Mouse (Mus musculus): ENCODE measurements around the gene Krtap10-10. TPM values are rescaled to one million over a fixed set of nuclear protein-coding genes. Genes with fewer than 3 reads are reported as not detected.

Gene Krtap10-10
- polyA plus RNA-seq, 1 experiment from 2014 or later: not detected

- Histone ChIP-seq H3K9me3 (ENCODE audit: low read length) (no peaks in the 10 kb centered on the region), H3K36me3 (ENCODE audit: insufficient read depth, low read length) (no peaks in the 10 kb centered on the region), H3K9ac (replicated peaks; ENCODE audit: low read length) (no peak overlapping the region), H3K27me3 (ENCODE audit: insufficient read depth, low read length) (no peaks in the 10 kb centered on the region), H3K27ac (ENCODE audit: low read length) (no peak overlapping the region), H3K4me1 (ENCODE audit: insufficient read depth, low read length) (no peaks in the 10 kb centered on the region), H3K4me2 (replicated peaks; ENCODE audit: low read depth, low read length) (no peak overlapping the region), H3K4me3 (ENCODE audit: low read length) (no peak overlapping the region)
- ATAC-seq (ENCODE audit: low FRiP score, low TSS enrichment): no peak
- whole genome bisulfite sequencing: 41% methylated on average over 5 of the region's 5 CpGs
Observed at GRCm38 (mm10) chr10:77815514-77815913, 20.2 kb upstream of the Krtap10-10 start.

- Histone ChIP-seq H3K4me1 (ENCODE audit: insufficient read depth, low read length) (no peaks in the 10 kb centered on the region), H3K4me3 (ENCODE audit: low read length) (no peak overlapping the region), H3K9me3 (ENCODE audit: low read length) (no peaks in the 10 kb centered on the region), H3K36me3 (ENCODE audit: insufficient read depth, low read length) (no peaks in the 10 kb centered on the region), H3K4me2 (replicated peaks; ENCODE audit: low read depth, low read length) (no peak overlapping the region), H3K27me3 (ENCODE audit: insufficient read depth, low read length) (no peaks in the 10 kb centered on the region), H3K9ac (replicated peaks; ENCODE audit: low read length) (no peak overlapping the region), H3K27ac (ENCODE audit: low read length) (no peak overlapping the region)
- ATAC-seq (ENCODE audit: low FRiP score, low TSS enrichment): no peak
- WGBS: 98% methylated on average over 4 of the region's 4 CpGs
Observed at GRCm38 (mm10) chr10:77818523-77818922, 17.2 kb upstream of the Krtap10-10 start.

GRCm38 (mm10) chr10:77819203-77819602 is 16.5 kb upstream of the Krtap10-10 start:
- Histone ChIP-seq H3K36me3 (ENCODE audit: insufficient read depth, low read length) (no peaks in the 10 kb centered on the region), H3K4me2 (replicated peaks; ENCODE audit: low read depth, low read length) (no peak overlapping the region), H3K4me3 (ENCODE audit: low read length) (no peak overlapping the region), H3K9ac (replicated peaks; ENCODE audit: low read length) (no peak overlapping the region), H3K27me3 (ENCODE audit: insufficient read depth, low read length) (no peaks in the 10 kb centered on the region), H3K4me1 (ENCODE audit: insufficient read depth, low read length) (no peaks in the 10 kb centered on the region), H3K27ac (ENCODE audit: low read length) (no peak overlapping the region), H3K9me3 (ENCODE audit: low read length) (no peaks in the 10 kb centered on the region)
- WGBS: 38% methylated on average over 4 of the region's 4 CpGs
- ATAC-seq (ENCODE audit: low FRiP score, low TSS enrichment): no peak

- no peaks in the 10 kb centered on the region for H3K9me3 ChIP-seq (ENCODE audit: low read length)
- no peak within 1 kb of the TSS for H3K4me3 ChIP-seq (ENCODE audit: low read length)
- H3K4me1 ChIP-seq (ENCODE audit: insufficient read depth, low read length): no peaks in the 10 kb centered on the region
- H3K9ac ChIP-seq (replicated peaks; ENCODE audit: low read length): no peak within 1 kb of the TSS
- no peak within 1 kb of the TSS for H3K4me2 ChIP-seq (replicated peaks; ENCODE audit: low read depth, low read length)
- no peak for ATAC-seq (ENCODE audit: low FRiP score, low TSS enrichment)
- no peaks in the 10 kb centered on the region for H3K36me3 ChIP-seq (ENCODE audit: insufficient read depth, low read length)
- 69% methylated on average over 6 of the region's 6 CpGs for WGBS
- H3K27ac ChIP-seq (ENCODE audit: low read length): no peak within 1 kb of the TSS
- no peaks in the 10 kb centered on the region for H3K27me3 ChIP-seq (ENCODE audit: insufficient read depth, low read length)
Observed at GRCm38 (mm10) chr10:77826951-77827350, 8.8 kb upstream of the Krtap10-10 start, which contains the start of gene Krtap10-4. Krtap10-4 (minus strand) TSS chr10:77827095.

GRCm38 (mm10) chr10:77839006-77839405 is 3.3 kb downstream of the Krtap10-10 start:
- Histone ChIP-seq H3K9ac (replicated peaks; ENCODE audit: low read length) (no peak overlapping the region), H3K9me3 (ENCODE audit: low read length) (peaks cover 6% of the 10 kb centered on the region; the same call in 1 of the 2 replicates), H3K27me3 (ENCODE audit: insufficient read depth, low read length) (no peaks in the 10 kb centered on the region), H3K4me2 (replicated peaks; ENCODE audit: low read depth, low read length) (no peak overlapping the region), H3K4me1 (ENCODE audit: insufficient read depth, low read length) (no peaks in the 10 kb centered on the region), H3K4me3 (ENCODE audit: low read length) (no peak overlapping the region), H3K27ac (ENCODE audit: low read length) (no peak overlapping the region), H3K36me3 (ENCODE audit: insufficient read depth, low read length) (no peaks in the 10 kb centered on the region)
- ATAC-seq (ENCODE audit: low FRiP score, low TSS enrichment): no peak
- 71% methylated on average over 6 of the region's 6 CpGs for WGBS

- peaks cover 14% of the 10 kb centered on the region; the same call in 1 of the 2 replicates for H3K9me3 ChIP-seq (ENCODE audit: low read length)
- ATAC-seq (ENCODE audit: low FRiP score, low TSS enrichment): no peak
- H3K4me1 ChIP-seq (ENCODE audit: insufficient read depth, low read length): no peaks in the 10 kb centered on the region
- H3K36me3 ChIP-seq (ENCODE audit: insufficient read depth, low read length): no peaks in the 10 kb centered on the region
- H3K4me3 ChIP-seq (ENCODE audit: low read length): no peak within 1 kb of the TSS
- no peak within 1 kb of the TSS for H3K27ac ChIP-seq (ENCODE audit: low read length)
- WGBS: 71% methylated on average over 2 of the region's 3 CpGs
- H3K9ac ChIP-seq (replicated peaks; ENCODE audit: low read length): no peak within 1 kb of the TSS
- H3K27me3 ChIP-seq (ENCODE audit: insufficient read depth, low read length): no peaks in the 10 kb centered on the region
- no peak within 1 kb of the TSS for H3K4me2 ChIP-seq (replicated peaks; ENCODE audit: low read depth, low read length)
Observed at GRCm38 (mm10) chr10:77846503-77846902, 10.8 kb downstream of the Krtap10-10 start, which contains the start of gene Gm36176. Gm36176 (plus strand) TSS chr10:77846803.

- no peaks in the 10 kb centered on the region for H3K36me3 ChIP-seq (ENCODE audit: insufficient read depth, low read length)
- no peak overlapping the region for H3K9ac ChIP-seq (replicated peaks; ENCODE audit: low read length)
- no peaks in the 10 kb centered on the region for H3K27me3 ChIP-seq (ENCODE audit: insufficient read depth, low read length)
- no peak overlapping the region for H3K4me3 ChIP-seq (ENCODE audit: low read length)
- H3K4me1 ChIP-seq (ENCODE audit: insufficient read depth, low read length): no peaks in the 10 kb centered on the region
- H3K9me3 ChIP-seq (ENCODE audit: low read length): peaks cover 14% of the 10 kb centered on the region; the same call in 1 of the 2 replicates
- H3K27ac ChIP-seq (ENCODE audit: low read length): no peak overlapping the region
- ATAC-seq (ENCODE audit: low FRiP score, low TSS enrichment): no peak
- 26% methylated on average over 2 of the region's 2 CpGs for WGBS
- no peak overlapping the region for H3K4me2 ChIP-seq (replicated peaks; ENCODE audit: low read depth, low read length)
Observed at GRCm38 (mm10) chr10:77846961-77847360, 11.2 kb downstream of the Krtap10-10 start.

GRCm38 (mm10) chr10:77847538-77847937 is 11.8 kb downstream of the Krtap10-10 start:
- no peak for ATAC-seq (ENCODE audit: low FRiP score, low TSS enrichment)
- Histone ChIP-seq H3K4me1 (ENCODE audit: insufficient read depth, low read length) (no peaks in the 10 kb centered on the region), H3K27ac (ENCODE audit: low read length) (no peak overlapping the region), H3K9ac (replicated peaks; ENCODE audit: low read length) (no peak overlapping the region), H3K36me3 (ENCODE audit: insufficient read depth, low read length) (no peaks in the 10 kb centered on the region), H3K27me3 (ENCODE audit: insufficient read depth, low read length) (no peaks in the 10 kb centered on the region), H3K4me2 (replicated peaks; ENCODE audit: low read depth, low read length) (no peak overlapping the region), H3K9me3 (ENCODE audit: low read length) (peaks cover 14% of the 10 kb centered on the region; the same call in 1 of the 2 replicates), H3K4me3 (ENCODE audit: low read length) (no peak overlapping the region)
- 75% methylated on average over 2 of the region's 2 CpGs for WGBS

- no peaks in the 10 kb centered on the region for H3K4me1 ChIP-seq (ENCODE audit: insufficient read depth, low read length)
- no peaks in the 10 kb centered on the region for H3K27me3 ChIP-seq (ENCODE audit: insufficient read depth, low read length)
- no peak within 1 kb of the TSS for H3K4me2 ChIP-seq (replicated peaks; ENCODE audit: low read depth, low read length)
- H3K9ac ChIP-seq (replicated peaks; ENCODE audit: low read length): no peak within 1 kb of the TSS
- no peaks in the 10 kb centered on the region for H3K36me3 ChIP-seq (ENCODE audit: insufficient read depth, low read length)
- no peak within 1 kb of the TSS for H3K27ac ChIP-seq (ENCODE audit: low read length)
- 72% methylated on average over 8 of the region's 9 CpGs for WGBS
- H3K4me3 ChIP-seq (ENCODE audit: low read length): no peak within 1 kb of the TSS
- no peaks in the 10 kb centered on the region for H3K9me3 ChIP-seq (ENCODE audit: low read length)
- ATAC-seq (ENCODE audit: low FRiP score, low TSS enrichment): no peak
Observed at GRCm38 (mm10) chr10:77852559-77852958, 16.8 kb downstream of the Krtap10-10 start, which contains the start of gene Gm10318. Gm10318 (plus strand) TSS chr10:77852859.

GRCm38 (mm10) chr10:77861675-77862074 is 25.9 kb downstream of the Krtap10-10 start, which contains the start of gene Gm3285:
Gm3285 (plus strand) TSS chr10:77861975.
- H3K27ac ChIP-seq (ENCODE audit: low read length): no peak within 1 kb of the TSS
- 0 out of 2 replicates have a peak, but pooled peaks cover 2% of the 10 kb centered on the region for H3K9me3 ChIP-seq (ENCODE audit: low read length)
- no peak for ATAC-seq (ENCODE audit: low FRiP score, low TSS enrichment)
- H3K4me3 ChIP-seq (ENCODE audit: low read length): no peak within 1 kb of the TSS
- H3K4me1 ChIP-seq (ENCODE audit: insufficient read depth, low read length): no peaks in the 10 kb centered on the region
- no peaks in the 10 kb centered on the region for H3K27me3 ChIP-seq (ENCODE audit: insufficient read depth, low read length)
- WGBS: 64% methylated on average over 7 of the region's 7 CpGs
- H3K9ac ChIP-seq (replicated peaks; ENCODE audit: low read length): no peak within 1 kb of the TSS
- no peak within 1 kb of the TSS for H3K4me2 ChIP-seq (replicated peaks; ENCODE audit: low read depth, low read length)
- no peaks in the 10 kb centered on the region for H3K36me3 ChIP-seq (ENCODE audit: insufficient read depth, low read length)
